Mouse (Mus musculus): ENCODE measurements at regions not wholly inside any gene's neighbourhood (a gene's known extent, or its start where the extent isn't known, plus 50 kb on each side); places are given as distances from the start of the nearest gene placed in this dataset.
A peak's percentile ranks its signal among the peaks of the same experiment; 100 is the strongest.

DNA sequence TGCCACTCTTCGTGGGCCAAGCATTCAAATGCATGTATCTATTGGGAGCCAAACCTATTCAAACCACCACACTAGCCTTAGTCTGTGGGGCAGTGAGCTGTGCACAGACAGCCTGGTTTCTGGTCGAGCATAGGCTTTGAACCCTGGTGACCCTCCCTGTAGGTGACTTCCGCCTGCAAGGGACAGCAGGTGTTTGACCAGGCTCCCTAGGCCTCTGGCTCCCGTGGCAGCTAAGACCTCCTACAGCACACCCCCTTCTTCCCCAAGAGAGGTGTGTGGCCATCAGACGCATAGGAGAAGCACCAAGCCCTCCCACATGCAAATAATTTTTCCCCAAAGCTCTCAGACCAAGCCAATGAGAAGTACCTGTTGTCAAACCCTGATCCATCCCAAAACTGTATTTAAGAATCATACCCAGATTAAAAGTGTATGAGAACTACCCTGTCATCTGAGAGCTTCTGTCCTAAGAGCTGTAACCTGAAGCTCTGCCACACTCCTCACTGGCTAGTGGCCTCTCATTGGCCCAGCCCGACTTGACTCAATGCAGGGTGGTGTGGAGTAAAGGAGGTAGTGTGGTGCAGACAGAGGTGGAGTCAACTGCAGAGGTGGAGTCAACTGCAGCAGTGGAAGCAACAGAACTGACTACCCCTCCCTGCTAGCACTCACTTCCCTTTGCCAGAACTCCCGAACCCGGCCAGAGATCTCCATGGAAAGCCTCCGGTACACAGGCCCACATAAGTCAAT lies 82.5 kb upstream of the Usp38 start:
- H3K4me3 ChIP-seq (ENCODE audit: low read depth, low read length) = no peak overlapping the region
- ATAC-seq (replicated peaks; ENCODE audit: low FRiP score) (no peak), DNase-seq (ENCODE audit: low spot score) (no peak)
- WGBS = 58% methylated on average over 9 of the region's 9 CpGs
- no peak overlapping the region for H3K4me2 ChIP-seq (ENCODE audit: low read depth, low read length, severe bottlenecking)
- H3K36me3 ChIP-seq (ENCODE audit: control insufficient read depth, insufficient read depth, low read length) = no peaks in the 10 kb centered on the region
- no peaks in the 10 kb centered on the region for H3K27me3 ChIP-seq (ENCODE audit: control insufficient read depth, insufficient read depth, low read length)
- H3K4me1 ChIP-seq (replicated peaks; ENCODE audit: control insufficient read depth, insufficient read depth, low read length) = no peaks in the 10 kb centered on the region
- H3K9ac ChIP-seq (ENCODE audit: low read length) = no peak overlapping the region
- no peak overlapping the region for H3K27ac ChIP-seq (ENCODE audit: low read depth, low read length)
- H3K9me3 ChIP-seq (ENCODE audit: control insufficient read depth, low read length) = no peaks in the 10 kb centered on the region

DNA sequence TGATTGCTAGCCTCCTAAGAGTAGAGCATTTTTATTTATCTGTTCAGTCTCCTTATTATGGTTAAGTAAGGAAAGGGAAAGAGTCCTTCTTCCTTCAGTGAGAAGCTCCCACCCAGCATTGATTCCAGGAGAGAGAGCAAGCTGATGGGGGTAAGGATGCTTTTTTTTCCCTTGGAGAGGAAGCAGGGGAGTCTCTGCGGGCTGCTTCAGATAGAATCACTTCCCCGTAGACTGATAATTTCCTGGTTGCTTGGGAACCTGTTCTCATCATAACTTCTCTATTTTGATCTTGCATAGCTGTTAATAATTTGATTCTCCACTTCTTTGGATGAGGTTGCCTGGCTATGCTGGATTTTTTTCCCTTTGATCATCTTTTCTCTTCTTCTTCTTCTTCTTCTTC lies 80.5 kb upstream of the Usp38 start:
- DNase-seq (ENCODE audit: low spot score) = no peak
- H3K36me3 ChIP-seq (ENCODE audit: control insufficient read depth, insufficient read depth, low read length) = no peaks in the 10 kb centered on the region
- no peak overlapping the region for H3K4me3 ChIP-seq (ENCODE audit: low read depth, low read length)
- H3K9ac ChIP-seq (ENCODE audit: low read length) = no peak overlapping the region
- no peaks in the 10 kb centered on the region for H3K9me3 ChIP-seq (ENCODE audit: control insufficient read depth, low read length)
- 85% methylated on average over 2 of the region's 2 CpGs for WGBS
- no peaks in the 10 kb centered on the region for H3K27me3 ChIP-seq (ENCODE audit: control insufficient read depth, insufficient read depth, low read length)
- H3K4me1 ChIP-seq (replicated peaks; ENCODE audit: control insufficient read depth, insufficient read depth, low read length) = no peaks in the 10 kb centered on the region
- H3K4me2 ChIP-seq (ENCODE audit: low read depth, low read length, severe bottlenecking) = no peak overlapping the region
- no peak overlapping the region for H3K27ac ChIP-seq (ENCODE audit: low read depth, low read length)
- ATAC-seq (replicated peaks; ENCODE audit: low FRiP score) = no peak

DNA sequence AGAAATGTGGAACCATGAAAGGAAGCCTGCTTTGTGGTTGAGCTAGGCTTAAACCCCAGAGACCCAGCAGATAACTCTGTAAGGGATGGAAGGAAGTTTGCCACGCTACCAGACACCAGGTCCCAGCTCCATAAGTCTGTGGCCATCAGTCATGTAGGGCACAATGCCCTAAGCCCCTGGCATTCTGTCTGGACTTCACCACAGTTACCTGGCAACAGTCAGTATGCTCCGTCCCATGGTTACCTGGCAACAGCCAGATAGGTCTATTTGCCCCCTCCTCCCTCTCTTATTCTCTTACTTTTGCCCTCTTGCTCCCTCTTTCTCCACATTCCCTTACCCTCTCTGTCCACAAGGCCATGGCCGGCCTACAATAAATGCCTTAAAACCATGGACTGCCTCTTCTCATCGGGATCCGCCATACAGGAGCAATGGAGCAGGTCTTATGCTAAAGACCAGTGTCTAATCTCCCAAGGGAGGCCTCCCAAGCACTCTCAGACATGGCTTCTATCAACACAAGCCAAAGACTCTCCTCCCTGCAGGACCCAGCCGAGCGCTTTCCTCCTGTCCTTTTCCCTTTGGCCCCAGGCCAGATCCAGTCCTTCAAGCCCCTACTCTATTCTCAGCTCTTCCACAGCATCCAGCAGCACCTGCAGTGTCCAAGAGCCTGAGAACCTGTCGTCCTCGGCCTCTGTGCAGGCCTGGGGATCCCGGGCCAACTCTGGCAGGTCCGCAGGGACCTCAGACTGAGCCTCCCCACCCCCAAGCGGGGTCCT lies 66.3 kb upstream of the Usp38 start:
- DNase-seq (ENCODE audit: low spot score) = no peak

DNA sequence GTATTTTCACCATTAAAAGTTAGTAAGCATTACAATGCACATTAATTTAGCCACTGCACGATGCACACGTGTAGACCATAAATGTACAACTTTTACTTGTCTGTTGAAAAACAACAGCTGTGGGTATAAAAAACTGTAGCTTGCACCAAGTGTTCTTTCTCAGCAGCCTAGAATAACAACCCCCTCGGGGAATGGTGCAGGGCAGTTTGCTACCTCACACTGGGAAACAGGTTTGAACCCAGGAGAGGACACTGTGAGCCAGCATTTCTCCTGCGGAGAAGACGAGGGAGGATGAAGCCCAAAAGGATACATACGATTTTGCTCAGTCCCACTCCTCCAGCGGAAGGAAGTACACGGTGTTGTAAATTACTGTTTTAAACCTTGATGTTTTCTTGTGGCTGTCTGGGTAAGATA lies 65.2 kb upstream of the Usp38 start:
- Histone ChIP-seq H3K27ac (ENCODE audit: low read depth, low read length) (no peak overlapping the region), H3K4me2 (ENCODE audit: low read depth, low read length, severe bottlenecking) (no peak overlapping the region), H3K27me3 (ENCODE audit: control insufficient read depth, insufficient read depth, low read length) (no peaks in the 10 kb centered on the region), H3K9ac (ENCODE audit: low read length) (no peak overlapping the region), H3K4me3 (ENCODE audit: low read depth, low read length) (no peak overlapping the region), H3K9me3 (ENCODE audit: control insufficient read depth, low read length) (no peaks in the 10 kb centered on the region), H3K4me1 (replicated peaks; ENCODE audit: control insufficient read depth, insufficient read depth, low read length) (no peaks in the 10 kb centered on the region), H3K36me3 (ENCODE audit: control insufficient read depth, insufficient read depth, low read length) (no peaks in the 10 kb centered on the region)
- DNase-seq (ENCODE audit: low spot score) = no peak
- 84% methylated on average over 8 of the region's 8 CpGs for whole genome bisulfite sequencing
- ATAC-seq (replicated peaks; ENCODE audit: low FRiP score) = no peak

More for the DNA sequence above, 66.3 kb upstream of the Usp38 start:
- 83% methylated on average over 12 of the region's 12 CpGs for WGBS
- Histone ChIP-seq H3K9me3 (ENCODE audit: control insufficient read depth, low read length) (no peaks in the 10 kb centered on the region), H3K9ac (ENCODE audit: low read length) (no peak overlapping the region), H3K4me2 (ENCODE audit: low read depth, low read length, severe bottlenecking) (no peak overlapping the region), H3K36me3 (ENCODE audit: control insufficient read depth, insufficient read depth, low read length) (no peaks in the 10 kb centered on the region), H3K27ac (ENCODE audit: low read depth, low read length) (no peak overlapping the region), H3K4me1 (replicated peaks; ENCODE audit: control insufficient read depth, insufficient read depth, low read length) (no peaks in the 10 kb centered on the region), H3K27me3 (ENCODE audit: control insufficient read depth, insufficient read depth, low read length) (no peaks in the 10 kb centered on the region), H3K4me3 (ENCODE audit: low read depth, low read length) (no peak overlapping the region)
- ATAC-seq (replicated peaks; ENCODE audit: low FRiP score) = 0 out of 2 replicates have a peak, but pooled peaks have one; percentile 10

DNA sequence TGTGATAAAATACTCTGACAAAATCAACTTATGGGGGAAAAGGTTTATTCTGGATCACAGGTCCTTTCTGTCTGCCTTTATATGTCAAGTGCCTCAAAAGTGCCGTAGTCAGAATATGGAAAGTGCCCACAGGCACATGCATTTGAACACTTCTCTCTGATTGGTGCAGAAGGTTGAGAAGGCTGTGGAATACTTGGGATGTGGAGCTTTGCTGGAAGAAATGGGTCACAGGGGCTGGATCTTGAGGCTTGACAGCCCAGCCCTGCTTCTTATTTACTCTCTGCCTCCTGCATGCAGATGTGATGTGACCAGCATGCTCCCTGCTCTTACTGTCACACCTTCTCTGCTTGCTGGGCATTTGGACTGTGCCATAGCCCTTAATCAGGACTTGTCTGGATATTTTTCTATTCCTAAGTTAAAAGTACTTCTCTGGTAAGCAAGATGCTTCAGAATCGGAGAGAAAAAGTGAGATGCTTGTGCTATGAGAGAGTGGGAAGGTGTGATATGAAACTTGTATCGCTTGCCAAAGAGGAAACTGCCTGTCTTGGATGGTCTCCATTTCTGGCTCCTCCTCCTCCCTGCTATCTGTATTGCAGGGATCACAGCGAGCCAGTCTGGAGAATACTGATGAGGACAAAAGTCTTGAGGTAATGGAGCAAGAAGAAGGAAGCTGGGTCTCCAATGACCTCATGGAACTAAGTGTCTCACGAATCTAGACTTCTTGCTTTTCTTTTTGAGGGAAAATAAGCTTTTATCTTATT lies 54.5 kb upstream of the Usp38 start:
- no peaks in the 10 kb centered on the region for H3K9me3 ChIP-seq (ENCODE audit: control insufficient read depth, low read length)
- DNase-seq (ENCODE audit: low spot score) (no peak), ATAC-seq (replicated peaks; ENCODE audit: low FRiP score) (no peak)
- no peak overlapping the region for H3K27ac ChIP-seq (ENCODE audit: low read depth, low read length)
- no peaks in the 10 kb centered on the region for H3K36me3 ChIP-seq (ENCODE audit: control insufficient read depth, insufficient read depth, low read length)
- no peak overlapping the region for H3K4me2 ChIP-seq (ENCODE audit: low read depth, low read length, severe bottlenecking)
- no peak overlapping the region for H3K4me3 ChIP-seq (ENCODE audit: low read depth, low read length)
- 88% methylated on average over 5 of the region's 5 CpGs for whole genome bisulfite sequencing
- H3K9ac ChIP-seq (ENCODE audit: low read length) = no peak overlapping the region
- no peaks in the 10 kb centered on the region for H3K4me1 ChIP-seq (replicated peaks; ENCODE audit: control insufficient read depth, insufficient read depth, low read length)
- H3K27me3 ChIP-seq (ENCODE audit: control insufficient read depth, insufficient read depth, low read length) = no peaks in the 10 kb centered on the region

DNA sequence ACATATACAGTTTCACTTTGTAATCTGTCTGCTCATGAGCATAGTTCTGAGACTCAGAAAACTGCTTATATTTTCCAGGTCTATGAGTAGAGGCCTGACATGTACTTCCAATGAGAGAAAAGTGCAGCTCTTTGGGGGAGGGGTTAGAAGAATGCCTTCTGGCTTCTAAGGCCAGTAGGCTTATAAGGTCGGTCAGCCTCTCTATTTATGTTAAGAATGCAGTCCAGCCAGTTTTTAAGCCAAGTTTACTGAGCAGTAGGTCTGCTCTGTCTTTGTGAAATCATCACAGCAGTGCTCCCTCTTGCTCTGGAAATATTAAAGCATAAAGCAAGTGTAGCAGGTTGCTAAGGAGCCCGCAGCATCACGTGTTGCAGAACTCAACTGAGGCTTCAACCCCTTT lies 53.8 kb upstream of the Usp38 start:
- no peak overlapping the region for H3K27ac ChIP-seq (ENCODE audit: low read depth, low read length)
- WGBS = 78% methylated on average over 3 of the region's 3 CpGs
- H3K4me3 ChIP-seq (ENCODE audit: low read depth, low read length) = no peak overlapping the region
- H3K9me3 ChIP-seq (ENCODE audit: control insufficient read depth, low read length) = no peaks in the 10 kb centered on the region
- no peaks in the 10 kb centered on the region for H3K36me3 ChIP-seq (ENCODE audit: control insufficient read depth, insufficient read depth, low read length)
- no peaks in the 10 kb centered on the region for H3K4me1 ChIP-seq (replicated peaks; ENCODE audit: control insufficient read depth, insufficient read depth, low read length)
- H3K9ac ChIP-seq (ENCODE audit: low read length) = no peak overlapping the region
- no peak for ATAC-seq (replicated peaks; ENCODE audit: low FRiP score)
- DNase-seq (ENCODE audit: low spot score) = no peak
- H3K27me3 ChIP-seq (ENCODE audit: control insufficient read depth, insufficient read depth, low read length) = no peaks in the 10 kb centered on the region
- no peak overlapping the region for H3K4me2 ChIP-seq (ENCODE audit: low read depth, low read length, severe bottlenecking)

DNA sequence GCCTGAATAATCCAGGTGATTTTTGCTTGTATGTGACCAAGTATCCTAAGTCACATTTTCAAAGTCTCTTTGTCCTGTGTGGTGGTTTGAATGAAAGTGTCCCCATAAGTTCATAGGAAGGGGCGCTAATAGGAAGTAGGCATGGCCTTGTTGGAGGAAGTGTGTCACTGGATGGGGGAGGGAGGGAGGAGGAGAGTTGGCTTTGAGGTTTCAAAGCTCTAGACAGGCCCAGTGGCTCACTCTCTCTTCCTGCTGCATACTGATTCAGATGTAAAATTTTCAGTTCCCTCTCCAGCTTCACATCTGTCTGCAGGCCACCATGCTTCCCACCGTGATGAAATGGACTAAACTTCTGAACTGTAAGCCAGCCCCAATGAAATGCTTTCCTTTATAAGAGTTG lies 52.0 kb upstream of the Usp38 start:
- Histone ChIP-seq H3K27me3 (ENCODE audit: control insufficient read depth, insufficient read depth, low read length) (no peaks in the 10 kb centered on the region), H3K9ac (ENCODE audit: low read length) (no peak overlapping the region), H3K4me2 (ENCODE audit: low read depth, low read length, severe bottlenecking) (no peak overlapping the region), H3K4me1 (replicated peaks; ENCODE audit: control insufficient read depth, insufficient read depth, low read length) (no peaks in the 10 kb centered on the region), H3K4me3 (ENCODE audit: low read depth, low read length) (no peak overlapping the region), H3K9me3 (ENCODE audit: control insufficient read depth, low read length) (no peaks in the 10 kb centered on the region), H3K36me3 (ENCODE audit: control insufficient read depth, insufficient read depth, low read length) (no peaks in the 10 kb centered on the region), H3K27ac (ENCODE audit: low read depth, low read length) (no peak overlapping the region)
- no peak for DNase-seq (ENCODE audit: low spot score)
- no peak for ATAC-seq (replicated peaks; ENCODE audit: low FRiP score)
- 75% methylated on average over 2 of the region's 2 CpGs for WGBS

Data from forebrain, embryonic 11.5 days (tissue).